Mouse (Mus musculus): ENCODE results near the gene Dzip3. TPM values are rescaled to one million over a fixed set of nuclear protein-coding genes. Genes with fewer than 3 reads are reported as not detected.

Dzip3 gene
- polyA plus RNA-seq, 1 experiment from 2014 or later = 31.8 TPM

GRCm38 (mm10) chr16:48979965-48980364, 14.0 kb downstream of the Dzip3 start:
- Histone ChIP-seq H3K4me2 (no peak overlapping the region), H3K4me1 (no peaks in the 10 kb centered on the region), H3K27ac (no peak overlapping the region), H3K9me3 (no peaks in the 10 kb centered on the region), H3K27me3 (no peaks in the 10 kb centered on the region), H3K9ac (no peak overlapping the region), H3K36me3 (peaks cover 19% of the 10 kb centered on the region), H3K4me3 (no peak overlapping the region)
- ATAC-seq (ENCODE audit: borderline replicate concordance, extremely low read depth, low FRiP score, low TSS enrichment) = no peak

- Histone ChIP-seq H3K9me3 (no peaks in the 10 kb centered on the region), H3K4me1 (no peaks in the 10 kb centered on the region), H3K27ac (no peak overlapping the region), H3K4me2 (no peak overlapping the region), H3K9ac (no peak overlapping the region), H3K4me3 (no peak overlapping the region), H3K27me3 (no peaks in the 10 kb centered on the region), H3K36me3 (peaks cover 25% of the 10 kb centered on the region)
- ATAC-seq (ENCODE audit: borderline replicate concordance, extremely low read depth, low FRiP score, low TSS enrichment) = no peak
- 93% methylated on average over 1 of the region's 1 CpGs for WGBS
These were observed 20.4 kb downstream of the Dzip3 start for GRCm38 (mm10) chr16:48973548-48973947.

- no peak overlapping the region for H3K4me3 ChIP-seq
- H3K4me2 ChIP-seq = no peak overlapping the region
- H3K27ac ChIP-seq = no peak overlapping the region
- no peaks in the 10 kb centered on the region for H3K4me1 ChIP-seq
- 93% methylated on average over 2 of the region's 2 CpGs for WGBS
- H3K9ac ChIP-seq = no peak overlapping the region
- H3K36me3 ChIP-seq = peaks cover 21% of the 10 kb centered on the region
- no peaks in the 10 kb centered on the region for H3K27me3 ChIP-seq
- no peak for ATAC-seq (ENCODE audit: borderline replicate concordance, extremely low read depth, low FRiP score, low TSS enrichment)
- no peaks in the 10 kb centered on the region for H3K9me3 ChIP-seq
These were observed 21.0 kb downstream of the Dzip3 start for GRCm38 (mm10) chr16:48972996-48973395.

GRCm38 (mm10) chr16:48941805-48942204, 52.2 kb downstream of the Dzip3 start:
- Histone ChIP-seq H3K4me3 (no peak overlapping the region), H3K27ac (no peak overlapping the region), H3K4me1 (no peaks in the 10 kb centered on the region), H3K36me3 (peaks cover 16% of the 10 kb centered on the region), H3K9me3 (no peaks in the 10 kb centered on the region), H3K9ac (no peak overlapping the region), H3K4me2 (no peak overlapping the region), H3K27me3 (no peaks in the 10 kb centered on the region)
- WGBS = 72% methylated on average over 1 of the region's 1 CpGs
- no peak for ATAC-seq (ENCODE audit: borderline replicate concordance, extremely low read depth, low FRiP score, low TSS enrichment)

GRCm38 (mm10) chr16:48923724-48924123, 70.2 kb downstream of the Dzip3 start:
- Histone ChIP-seq H3K27ac (no peak overlapping the region), H3K4me2 (no peak overlapping the region), H3K4me3 (no peak overlapping the region), H3K4me1 (no peaks in the 10 kb centered on the region), H3K36me3 (peaks cover 31% of the 10 kb centered on the region), H3K9ac (no peak overlapping the region), H3K9me3 (no peaks in the 10 kb centered on the region), H3K27me3 (no peaks in the 10 kb centered on the region)
- 64% methylated on average over 1 of the region's 1 CpGs for WGBS
- ATAC-seq (ENCODE audit: borderline replicate concordance, extremely low read depth, low FRiP score, low TSS enrichment) = no peak

- no peaks in the 10 kb centered on the region for H3K27me3 ChIP-seq
- H3K4me3 ChIP-seq = no peak overlapping the region
- H3K4me2 ChIP-seq = no peak overlapping the region
- no peaks in the 10 kb centered on the region for H3K9me3 ChIP-seq
- no peaks in the 10 kb centered on the region for H3K4me1 ChIP-seq
- ATAC-seq (ENCODE audit: borderline replicate concordance, extremely low read depth, low FRiP score, low TSS enrichment) = no peak
- WGBS = 91% methylated on average over 3 of the region's 3 CpGs
- no peak overlapping the region for H3K9ac ChIP-seq
- H3K27ac ChIP-seq = no peak overlapping the region
- H3K36me3 ChIP-seq = no peaks in the 10 kb centered on the region
These were observed 80.8 kb downstream of the Dzip3 start for GRCm38 (mm10) chr16:48913206-48913605.

- WGBS = 67% methylated on average over 1 of the region's 1 CpGs
- H3K36me3 ChIP-seq = no peaks in the 10 kb centered on the region
- no peak for ATAC-seq (ENCODE audit: borderline replicate concordance, extremely low read depth, low FRiP score, low TSS enrichment)
- H3K4me2 ChIP-seq = no peak overlapping the region
- H3K27me3 ChIP-seq = no peaks in the 10 kb centered on the region
- no peak overlapping the region for H3K27ac ChIP-seq
- H3K9me3 ChIP-seq = no peaks in the 10 kb centered on the region
- H3K4me3 ChIP-seq = no peak overlapping the region
- no peaks in the 10 kb centered on the region for H3K4me1 ChIP-seq
- H3K9ac ChIP-seq = no peak overlapping the region
These were observed 82.8 kb downstream of the Dzip3 start for GRCm38 (mm10) chr16:48911184-48911583.

GRCm38 (mm10) chr16:48899868-48900267, 94.1 kb downstream of the Dzip3 start:
- no peaks in the 10 kb centered on the region for H3K36me3 ChIP-seq
- WGBS = 54% methylated on average over 1 of the region's 1 CpGs
- no peak for ATAC-seq (ENCODE audit: borderline replicate concordance, extremely low read depth, low FRiP score, low TSS enrichment)

GRCm38 (mm10) chr16:48890733-48891132, 103.2 kb downstream of the Dzip3 start:
- Histone ChIP-seq H3K9ac (no peak overlapping the region), H3K27me3 (no peaks in the 10 kb centered on the region), H3K9me3 (no peaks in the 10 kb centered on the region), H3K4me3 (no peak overlapping the region), H3K36me3 (no peaks in the 10 kb centered on the region), H3K4me2 (no peak overlapping the region), H3K27ac (no peak overlapping the region), H3K4me1 (no peaks in the 10 kb centered on the region)
- no peak for ATAC-seq (ENCODE audit: borderline replicate concordance, extremely low read depth, low FRiP score, low TSS enrichment)
- 31% methylated on average over 2 of the region's 2 CpGs for WGBS

More at GRCm38 (mm10) chr16:48899868-48900267, 94.1 kb downstream of the Dzip3 start:
- no peak overlapping the region for H3K4me2 ChIP-seq
- H3K27me3 ChIP-seq = no peaks in the 10 kb centered on the region
- H3K9me3 ChIP-seq = no peaks in the 10 kb centered on the region
- H3K4me3 ChIP-seq = no peak overlapping the region
- no peak overlapping the region for H3K9ac ChIP-seq
- no peaks in the 10 kb centered on the region for H3K4me1 ChIP-seq
- no peak overlapping the region for H3K27ac ChIP-seq

Other genes starting within 250 kb of the Dzip3 start
- 0.18 and 0.46 TPM in 2 replicates for gene Trat1, start 222.1 kb downstream of the Dzip3 start, polyA plus RNA-seq (2015; fragmentation: Nextera tagmentation; extraction: Ambion mirVana)
- 0.33 and 0.45 TPM in 2 replicates for gene Retnlb, start 177.3 kb downstream of the Dzip3 start, polyA plus RNA-seq (2015; fragmentation: Nextera tagmentation; extraction: Ambion mirVana)
- gene Retnla, start 151.6 kb downstream of the Dzip3 start, polyA plus RNA-seq (2015; fragmentation: Nextera tagmentation; extraction: Ambion mirVana) = 14.3 and 22.5 TPM in 2 replicates
- 0.91 and 1.1 TPM in 2 replicates for gene Retnlg, start 121.5 kb downstream of the Dzip3 start, polyA plus RNA-seq (2015; fragmentation: Nextera tagmentation; extraction: Ambion mirVana)
- 37.3 and 38.9 TPM in 2 replicates for gene Cip2a, start within 50 bp of the Dzip3 start, polyA plus RNA-seq (2015; fragmentation: Nextera tagmentation; extraction: Ambion mirVana)
- not detected in 2 replicates for gene Myh15, start 63.3 kb upstream of the Dzip3 start, polyA plus RNA-seq (2015; fragmentation: Nextera tagmentation; extraction: Ambion mirVana)